Mouse (Mus musculus) stomach, postnatal 0 days (tissue): Measurements from ENCODE around the gene Olfr506.
"Not testable (repeated sequence)": the region's sequence is repeated elsewhere in the genome, so short reads cannot be mapped to it uniquely, and the experiment has no call there.

Source experiments
- CTCF ChIP-seq: IDR thresholded peaks from 2 replicates; pipeline ENCODE4 v1.5.1; 2016; ENCODE audit warnings: antibody characterized with exemption, low read depth, mild to moderate bottlenecking, moderate library complexity
- EP300 ChIP-seq: optimal IDR thresholded peaks from 2 replicates; pipeline ENCODE3; 2016; ENCODE audit warnings: antibody characterized with exemption

DNA sequence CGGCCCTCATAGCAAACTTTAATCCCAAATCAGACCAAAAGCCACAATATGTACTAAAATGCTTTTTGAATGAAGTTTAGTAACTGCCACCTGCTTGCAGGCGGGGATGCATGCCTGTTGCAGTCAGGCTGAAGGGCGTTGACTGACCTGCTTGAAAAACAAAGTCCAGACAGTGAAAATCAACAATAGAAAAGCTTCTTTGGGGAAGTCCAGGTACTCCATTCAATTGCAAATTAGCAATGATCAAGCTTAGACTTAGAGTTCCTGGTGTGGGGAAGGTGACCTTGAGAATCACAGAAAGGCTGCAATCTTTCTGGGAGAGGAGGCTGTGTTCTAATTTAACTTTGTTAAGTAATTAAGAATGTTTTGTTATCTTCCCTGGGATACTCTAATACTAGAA, 8.7 kb upstream of the Olfr506 start:
- not testable (repeated sequence) for TF ChIP-seq EP300, CTCF
